Mouse (Mus musculus) thymus, postnatal 4 days (tissue): ENCODE measurements around the gene Hif1an.

Source experiments
- DNase-seq: peaks from one replicate; pipeline ENCODE4 v3.0.0; 2021

The Hif1an gene

GRCm38 (mm10) chr19:44562652-44563206 lies at the start of gene Hif1an:
Gene Hif1an (plus strand): TSS chr19:44562850.
- peak; percentile 96 for DNase-seq

DNA sequence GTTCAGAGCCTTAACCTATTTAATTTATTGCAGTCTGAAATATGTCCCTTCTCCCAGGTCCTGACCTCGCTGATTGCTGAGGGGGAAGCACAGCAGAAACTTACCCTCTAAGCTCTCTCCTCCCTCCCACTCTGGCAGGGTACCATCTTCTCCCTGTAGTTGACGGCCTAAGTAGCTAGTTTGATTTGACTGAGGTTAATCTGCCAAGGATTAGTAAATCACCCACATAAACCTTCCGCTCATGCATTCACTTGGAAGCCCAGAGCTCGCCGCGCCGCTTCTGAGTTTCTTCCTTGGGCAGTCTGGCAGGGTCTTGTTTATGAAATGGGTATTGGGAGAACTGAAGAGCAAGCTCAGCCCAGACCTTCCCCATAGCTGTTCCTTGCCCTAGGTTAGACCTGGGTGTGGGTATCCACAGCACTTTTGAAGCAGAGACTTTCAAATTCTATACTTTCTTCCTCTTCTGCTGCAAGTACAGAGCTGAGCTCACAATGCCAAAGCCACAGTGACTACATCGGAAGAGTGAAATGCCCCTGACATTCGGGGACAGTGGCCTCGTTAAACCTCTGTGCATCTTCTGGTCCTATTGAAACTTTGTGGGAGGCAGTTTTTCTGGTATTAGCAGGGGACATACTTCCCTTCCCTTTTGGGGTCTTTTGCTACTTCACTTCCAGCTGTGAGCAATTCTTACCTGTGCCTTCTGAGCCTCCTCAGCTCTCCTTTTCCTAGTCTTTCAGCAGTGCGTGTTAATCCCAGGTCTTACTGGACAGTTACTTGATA lies 49.4 kb upstream of the Hif1an start:
- DNase-seq, result peak; percentile 38

DNA sequence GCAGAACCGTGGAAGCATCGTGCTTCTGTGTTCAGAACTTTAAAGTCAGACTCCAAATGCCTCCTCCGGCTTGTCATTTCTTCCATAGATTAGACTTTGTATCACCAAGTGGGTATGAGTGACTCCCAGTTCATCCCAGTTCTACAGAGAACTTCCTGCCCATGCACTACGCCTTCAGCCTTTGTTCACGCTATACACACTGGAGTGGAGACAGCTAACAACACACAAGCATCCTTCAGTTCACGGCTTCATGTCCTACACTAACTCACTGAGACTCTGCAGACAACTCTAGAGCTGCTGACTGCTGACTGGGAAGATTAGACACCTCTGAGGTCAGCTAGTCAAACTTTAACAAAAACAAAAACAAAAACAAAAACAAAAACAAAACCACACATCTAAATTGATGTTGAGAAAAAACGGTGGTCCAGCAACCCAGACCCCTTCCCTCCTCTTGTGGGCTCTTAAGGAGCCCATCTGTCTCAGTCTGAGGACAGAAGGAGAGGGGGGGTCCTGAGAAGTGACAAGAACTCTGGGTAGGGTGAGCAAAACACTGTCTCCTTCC lies 48.6 kb upstream of the Hif1an start:
- DNase-seq, result no peak

GRCm38 (mm10) chr19:44514521-44515451 lies 47.9 kb upstream of the Hif1an start:
- DNase-seq, result no peak

DNA sequence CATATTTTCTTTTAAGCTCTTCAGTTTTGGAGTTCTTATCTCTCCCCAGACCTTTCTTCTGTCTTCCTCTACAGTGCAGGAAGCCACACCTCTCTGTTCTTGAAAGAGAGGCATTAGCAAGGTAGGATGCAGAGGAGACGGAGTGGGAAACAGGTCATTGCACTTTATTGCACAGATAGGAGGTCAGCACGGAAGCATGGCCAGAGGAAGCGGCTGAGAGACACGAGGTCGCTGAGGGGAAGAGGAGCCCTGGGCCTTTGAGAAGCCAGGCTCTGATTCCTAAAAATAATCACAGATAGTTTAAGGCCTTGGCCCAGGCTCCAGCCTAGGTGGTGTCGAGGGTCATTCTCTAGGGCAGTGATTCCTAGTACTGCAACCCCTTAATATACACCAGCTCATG lies 46.9 kb upstream of the Hif1an start:
- no peak for DNase-seq

DNA sequence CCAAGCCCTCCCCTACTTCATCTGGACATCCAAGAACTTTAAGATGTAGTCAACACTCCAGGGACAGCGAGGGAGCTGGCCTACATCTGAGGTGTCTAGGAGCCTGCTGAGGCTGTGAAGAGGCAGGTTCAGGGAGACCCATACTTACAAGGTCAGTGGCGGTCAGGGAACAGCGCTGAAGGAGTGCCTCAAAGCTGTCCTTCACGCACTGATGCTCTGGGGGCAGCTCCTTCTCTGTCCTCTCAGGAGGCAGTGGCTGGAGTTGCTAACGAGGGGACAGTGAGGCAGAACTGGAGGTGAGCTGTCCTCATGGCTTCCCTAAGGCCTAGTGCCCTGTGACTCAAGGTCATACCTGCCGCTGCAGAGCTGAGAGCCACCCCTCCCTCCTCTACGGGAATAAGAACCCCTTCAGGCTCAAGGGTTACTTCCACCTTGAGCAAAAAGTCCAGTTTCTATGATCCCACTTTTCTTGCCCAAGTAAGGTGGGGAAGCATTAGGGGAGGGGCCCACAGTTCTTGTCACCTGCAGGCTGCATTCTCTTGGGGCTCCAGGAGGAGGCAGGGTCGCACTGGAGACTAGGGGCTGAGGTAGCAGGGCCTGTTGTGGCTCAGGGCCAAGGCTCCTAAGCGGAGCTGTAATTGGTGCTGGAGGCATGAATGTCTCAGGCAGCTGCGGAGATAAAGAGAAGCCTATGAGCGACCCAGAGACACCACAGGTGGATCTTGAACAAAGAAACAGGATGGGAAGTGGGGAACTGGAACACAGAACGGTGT lies 44.5 kb upstream of the Hif1an start:
- DNase-seq, result peak; percentile 81

GRCm38 (mm10) chr19:44519152-44519551 lies 43.5 kb upstream of the Hif1an start:
- DNase-seq, result peak; percentile 47

DNA sequence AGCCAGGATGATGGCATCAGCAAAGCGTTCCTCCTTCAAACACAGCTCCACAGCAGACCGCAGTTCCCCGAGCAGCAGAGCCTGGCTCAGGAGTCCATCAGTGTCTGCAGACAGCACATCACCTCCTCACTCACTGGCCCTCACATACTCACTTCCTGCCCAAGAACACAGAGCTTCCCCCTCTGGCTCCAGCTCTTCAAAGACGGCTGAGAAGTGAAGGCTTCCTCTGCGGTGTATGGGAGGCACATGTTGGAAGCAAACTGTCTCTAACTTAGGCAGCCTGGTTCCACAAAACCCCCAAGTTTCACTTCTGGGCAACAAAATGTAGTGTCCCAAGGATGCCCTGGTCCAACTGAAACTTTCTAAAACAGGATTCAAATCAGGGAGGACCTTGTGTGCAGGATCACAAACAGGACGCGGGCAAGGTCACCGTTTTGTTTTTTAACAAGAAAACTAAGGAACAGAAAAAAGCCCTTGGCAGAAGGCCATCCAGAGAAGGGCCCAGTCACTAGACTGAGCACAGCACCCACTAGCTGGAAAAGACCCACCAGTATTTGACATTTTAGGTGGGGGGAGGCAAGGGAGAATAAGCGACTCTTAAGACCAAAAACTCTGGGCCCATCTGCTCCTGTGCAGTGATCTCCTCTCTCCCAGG lies 37.0 kb upstream of the Hif1an start:
- peak; percentile 56 for DNase-seq

- no peak for DNase-seq
Observed at GRCm38 (mm10) chr19:44530018-44530417, 32.6 kb upstream of the Hif1an start.

GRCm38 (mm10) chr19:44535376-44535775 lies 27.3 kb upstream of the Hif1an start:
- no peak for DNase-seq

DNA sequence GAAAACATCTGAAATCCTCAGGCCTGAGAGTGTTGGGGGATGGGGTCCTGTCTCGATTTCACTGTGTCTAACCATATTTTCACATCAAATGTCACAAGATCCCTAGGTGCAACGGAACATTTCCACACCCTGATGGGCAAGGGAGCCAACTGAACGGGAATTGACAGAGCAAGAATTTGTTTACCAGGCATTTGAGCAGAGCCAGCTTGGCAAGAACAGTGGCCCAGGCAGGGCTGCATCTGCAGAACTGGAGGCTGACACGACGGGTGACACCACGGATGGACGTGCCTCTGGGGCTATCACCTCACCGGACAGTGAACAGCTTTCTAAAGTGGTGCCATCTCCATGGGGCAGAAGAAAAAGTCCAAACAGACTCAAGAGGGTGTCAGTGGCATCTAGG lies 25.2 kb upstream of the Hif1an start:
- no peak for DNase-seq

GRCm38 (mm10) chr19:44542694-44543178 lies 19.9 kb upstream of the Hif1an start:
- no peak for DNase-seq

DNA sequence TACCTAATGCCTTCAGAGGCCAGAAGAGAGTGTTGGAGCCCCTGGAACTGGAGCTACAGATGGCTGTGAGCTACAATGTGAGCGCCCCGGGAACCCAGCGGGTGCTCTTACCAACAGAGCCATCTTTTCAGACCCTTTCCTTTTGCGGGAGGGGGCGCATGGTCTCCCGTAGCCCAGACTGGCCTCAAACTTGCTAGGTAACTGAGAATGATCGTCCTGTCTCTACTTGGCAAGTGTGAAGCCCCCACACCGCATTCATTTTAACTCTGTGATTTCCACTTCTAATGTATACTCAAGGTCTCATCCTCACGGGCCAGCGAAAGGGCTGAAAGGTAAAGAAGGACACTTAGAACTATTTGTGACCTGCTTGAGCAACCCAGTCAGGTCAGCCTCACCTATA lies 18.3 kb upstream of the Hif1an start:
- DNase-seq, result no peak

GRCm38 (mm10) chr19:44544775-44545174 lies 17.9 kb upstream of the Hif1an start:
- DNase-seq, result peak; percentile 91

- peak; percentile 35 for DNase-seq
Observed at GRCm38 (mm10) chr19:44545321-44546041, 17.2 kb upstream of the Hif1an start, which contains the start of gene Sec31b. Gene Sec31b (minus strand): TSS chr19:44545864.

DNA sequence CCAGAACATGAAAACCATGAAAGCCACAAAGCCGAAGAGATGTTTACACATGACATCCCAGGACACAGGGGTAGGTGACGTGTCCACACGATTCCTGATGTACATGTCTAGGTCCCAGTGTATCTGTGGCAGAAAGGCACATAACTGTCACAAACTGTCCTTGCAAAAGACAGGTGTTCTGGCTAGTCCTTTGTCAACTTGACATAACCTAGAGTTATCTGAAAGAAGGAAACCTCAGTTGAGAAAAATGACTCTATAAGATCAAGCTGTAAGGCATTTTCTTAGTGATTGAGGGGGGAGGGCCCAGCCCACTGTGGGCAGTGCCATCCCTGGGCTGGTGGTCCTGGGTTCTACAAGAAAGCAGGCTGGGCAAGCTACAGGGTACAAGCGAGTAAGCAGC lies 9.9 kb upstream of the Hif1an start, which contains the start of gene Gm20538:
Gm20538 (minus strand) TSS at position 101 of the 400 bp plus-strand sequence.
- DNase-seq, result no peak

DNA sequence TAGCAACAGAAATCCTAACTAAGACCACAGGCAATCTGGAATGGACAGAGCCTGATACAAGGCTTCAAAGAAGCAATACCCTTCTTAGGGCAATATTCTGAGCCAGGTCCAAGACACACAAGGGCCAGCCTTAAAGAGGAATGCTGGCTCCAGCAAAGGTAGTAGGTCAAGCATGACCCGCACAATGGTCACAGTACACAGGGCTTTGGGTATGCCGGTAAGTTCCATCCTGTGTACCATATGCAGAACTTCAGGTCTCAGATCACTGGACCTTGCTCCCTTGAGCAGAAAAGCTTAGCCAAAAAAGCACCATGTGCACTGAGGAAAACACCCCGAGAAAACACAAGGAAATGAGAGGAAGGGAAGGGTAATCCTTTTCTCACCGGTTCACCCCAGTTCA lies 9.4 kb upstream of the Hif1an start:
- DNase-seq, result no peak

- DNase-seq, result no peak
Observed at GRCm38 (mm10) chr19:44554490-44554860, 8.2 kb upstream of the Hif1an start.

DNA sequence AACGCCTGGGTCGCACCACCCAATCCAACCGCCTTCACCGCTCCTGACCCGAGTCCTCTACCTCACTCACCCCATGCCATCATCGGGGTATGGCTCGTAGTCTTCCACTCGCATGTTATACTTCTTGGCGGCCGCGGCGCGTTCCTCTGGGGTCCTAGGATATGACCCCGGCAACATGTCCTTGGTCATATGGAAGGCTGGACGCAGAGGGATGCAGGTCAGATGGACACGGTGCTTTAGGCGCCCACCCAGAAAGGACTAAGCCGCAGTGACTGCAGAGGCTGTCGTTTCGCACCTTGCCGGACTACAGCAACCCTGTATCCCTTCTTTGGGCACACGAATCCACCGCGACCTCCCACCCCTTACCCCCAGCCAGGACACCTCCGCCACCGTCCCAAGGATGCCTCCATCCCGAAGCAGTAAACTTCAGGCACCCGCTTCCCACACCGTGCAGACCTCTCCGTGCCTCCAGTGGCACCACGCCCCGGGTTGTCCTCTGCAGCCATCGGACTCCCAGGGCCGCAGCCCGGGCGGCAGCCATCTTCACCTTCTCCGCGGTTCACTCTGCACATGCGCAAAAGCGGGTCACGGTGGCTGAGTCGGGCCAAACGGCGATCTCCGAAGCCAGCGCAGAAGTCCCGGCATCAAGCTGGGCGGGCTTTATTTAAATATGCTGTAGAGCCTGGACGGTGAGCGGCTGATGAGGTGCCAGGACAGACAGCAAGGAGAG lies 7.6 kb upstream of the Hif1an start, which contains the start of gene Ndufb8:
Ndufb8 (minus strand) TSS at position 580 of the 730 bp plus-strand sequence.
- DNase-seq, result peak; percentile 96

DNA sequence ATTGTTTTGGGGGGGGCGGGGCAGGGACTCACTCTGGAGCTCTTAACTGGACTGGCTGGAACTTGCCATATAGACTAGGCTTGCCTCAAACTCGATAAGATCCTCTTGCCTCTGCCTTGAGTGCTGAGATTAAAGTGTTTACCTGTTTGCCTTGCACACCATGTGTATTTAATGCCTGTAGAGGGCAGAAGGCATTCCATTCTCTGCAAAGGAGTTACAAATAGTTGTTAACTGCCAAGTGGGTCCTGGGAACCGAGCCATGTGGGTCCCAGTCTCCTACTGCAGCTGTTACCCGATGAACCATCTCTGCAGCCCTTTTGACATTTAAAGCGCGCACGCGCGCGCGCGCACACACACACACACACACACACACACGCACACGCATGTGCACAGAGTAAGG lies 1.4 kb downstream of the Hif1an start:
- no peak for DNase-seq
